Mouse (Mus musculus) heart, embryonic 16.5 days (tissue): ENCODE measurements around the gene Gcnt1. TPM values are rescaled to one million over a fixed set of nuclear protein-coding genes. Genes with fewer than 3 reads are reported as not detected.

Source experiments
- ATAC-seq: fragments of 200-750 bp; cut with Nextera tagmentation; replicated peaks from 2 replicates; pipeline ENCODE4 v1.8.0; 2017; ENCODE audit warnings: moderate number of reproducible peaks; ENCODE audit not compliant: insufficient read depth, low FRiP score; ENCODE audit errors: extremely low read depth
- H3K27ac ChIP-seq: fragments of 300-500 bp; sonication (generic); 2 replicates; pipeline ENCODE4 v1.5.1; 2014; ENCODE audit warnings: mild to moderate bottlenecking, low read length, control low read depth, moderate library complexity
- H3K27me3 ChIP-seq: fragments of 300-500 bp; sonication (generic); 2 replicates; pipeline ENCODE4 v1.6.1; 2014; ENCODE audit warnings: low read length, mixed read lengths; ENCODE audit not compliant: control insufficient read depth, insufficient read depth
- H3K36me3 ChIP-seq: fragments of 300-500 bp; sonication (generic); 2 replicates; pipeline ENCODE4 v1.6.1; 2014; ENCODE audit not compliant: control insufficient read depth, insufficient read depth
- H3K4me1 ChIP-seq: fragments of 300-500 bp; sonication (generic); 2 replicates; pipeline ENCODE4 v1.6.1; 2014; ENCODE audit warnings: low read length, mixed read lengths; ENCODE audit not compliant: control insufficient read depth, insufficient read depth
- H3K4me2 ChIP-seq: fragments of 300-500 bp; sonication (generic); 2 replicates; pipeline ENCODE4 v1.6.1; 2014; ENCODE audit warnings: low read depth, mild to moderate bottlenecking, control low read depth, low read length
- H3K4me3 ChIP-seq: fragments of 300-500 bp; sonication (generic); 2 replicates; pipeline ENCODE4 v1.5.1; 2014; ENCODE audit warnings: mild to moderate bottlenecking, control low read depth, low read length
- H3K9ac ChIP-seq: fragments of 300-500 bp; sonication (generic); 2 replicates; pipeline ENCODE4 v1.6.1; 2014; ENCODE audit warnings: low read length, control low read depth
- H3K9me3 ChIP-seq: fragments of 300-500 bp; sonication (generic); replicated peaks from 2 replicates; pipeline ENCODE4 v1.6.1; 2016; ENCODE audit warnings: low read length; ENCODE audit not compliant: control insufficient read depth
- WGBS: fragments of 180-500 bp; shearing (Covaris S2); extraction: QIAGEN DNeasy Blood & Tissue Kit; methylation state at CpG from one replicate; pipeline ENCODE4 v1.1.7; 2014; 5-methylcytosine and 5-hydroxymethylcytosine counted together
- polyA plus RNA-seq: library from polyadenylated mRNA; unstranded; fragments of >200 nt; fragmentation: Nextera tagmentation; extraction: Ambion mirVana; gene quantifications from 2 replicates; pipeline ENCODE4 v1.2.1, GENCODE M21; 2015

The Gcnt1 gene
- polyA plus RNA-seq, 1 experiment from 2014 or later, result 6.2 TPM

DNA sequence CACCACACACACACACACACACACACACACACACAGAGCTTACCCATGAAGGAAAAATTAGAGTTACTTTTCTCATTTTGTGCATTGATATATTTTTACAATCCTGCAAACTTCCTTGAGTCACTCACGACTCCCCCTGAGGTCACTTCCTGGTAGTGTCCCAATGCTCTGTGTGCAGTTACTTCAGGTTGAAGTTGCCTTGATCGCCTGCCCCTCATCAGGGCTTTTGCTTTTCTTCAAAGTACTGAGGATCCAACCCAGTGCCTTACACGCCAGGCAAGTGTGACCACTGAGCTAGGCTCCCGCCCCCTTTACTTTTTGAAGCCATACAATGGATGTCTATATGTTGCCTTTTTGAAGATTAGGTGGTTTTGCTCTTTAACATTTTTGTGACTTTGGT lies 27.3 kb upstream of the Gcnt1 start:
- no peak overlapping the region for H3K9ac ChIP-seq
- H3K27me3 ChIP-seq, result no peaks in the 10 kb centered on the region
- peaks cover 22% of the 10 kb centered on the region for H3K36me3 ChIP-seq
- H3K9me3 ChIP-seq, result no peaks in the 10 kb centered on the region
- H3K4me2 ChIP-seq, result no peak overlapping the region
- no peak overlapping the region for H3K4me3 ChIP-seq
- no peak overlapping the region for H3K27ac ChIP-seq
- WGBS, result 79% methylated on average over 4 of the region's 4 CpGs
- H3K4me1 ChIP-seq, result 0 out of 2 replicates have a peak, but pooled peaks cover 6% of the 10 kb centered on the region
- no peak for ATAC-seq

- peaks cover 11% of the 10 kb centered on the region; the same call in 1 of the 2 replicates for H3K4me1 ChIP-seq
- peaks cover 22% of the 10 kb centered on the region for H3K36me3 ChIP-seq
- no peaks in the 10 kb centered on the region for H3K27me3 ChIP-seq
- ATAC-seq, result no peak
- H3K9me3 ChIP-seq, result no peaks in the 10 kb centered on the region
- no peak overlapping the region for H3K9ac ChIP-seq
- 64% methylated on average over 5 of the region's 5 CpGs for WGBS
- no peak overlapping the region for H3K4me3 ChIP-seq
- no peak overlapping the region for H3K4me2 ChIP-seq
- no peak overlapping the region for H3K27ac ChIP-seq
Measured at GRCm38 (mm10) chr19:17397922-17398321, 25.3 kb upstream of the Gcnt1 start.

- H3K27ac ChIP-seq, result peak overlapping the region; percentile 25; the same call in 1 of the 2 replicates
- 61% methylated on average over 4 of the region's 4 CpGs for WGBS
- ATAC-seq, result no peak
Measured at GRCm38 (mm10) chr19:17396802-17397201, 24.2 kb upstream of the Gcnt1 start.

DNA sequence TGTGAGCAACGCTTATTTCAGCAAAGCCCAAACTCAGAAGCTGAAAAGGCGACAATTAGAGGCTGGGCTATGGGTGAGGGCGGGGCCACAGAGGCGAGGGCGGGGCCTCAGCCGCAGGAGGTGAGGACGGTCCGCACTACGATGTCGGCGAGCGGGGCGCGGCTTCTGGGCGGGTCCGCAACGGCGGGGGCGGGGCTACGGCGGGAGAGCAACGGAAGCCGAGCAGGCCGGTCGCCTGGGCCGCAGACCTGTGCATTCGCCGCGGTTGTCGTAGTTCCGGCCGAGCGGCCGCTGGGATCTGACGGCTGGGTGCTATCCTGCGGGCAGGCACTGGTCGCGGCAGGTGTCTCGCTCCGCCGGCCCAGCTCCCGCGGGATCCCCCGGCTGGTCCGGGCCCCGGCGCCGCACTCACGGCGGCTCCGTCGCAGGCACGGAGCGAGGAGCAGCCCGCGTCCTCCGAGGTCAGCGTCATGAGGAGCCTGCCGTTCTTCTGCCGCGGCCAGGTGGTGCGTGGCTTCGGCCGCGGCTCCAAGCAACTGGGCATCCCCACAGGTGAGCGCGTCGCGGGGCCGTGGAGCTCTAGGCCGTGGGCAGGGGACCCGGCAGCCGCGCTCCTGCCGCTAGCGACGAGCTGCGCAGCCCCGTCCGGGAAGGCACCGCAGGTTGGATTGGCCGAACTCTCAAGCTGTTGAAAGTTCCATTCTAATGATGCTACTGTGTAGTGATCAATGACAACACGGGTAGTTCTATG lies 21.4 kb upstream of the Gcnt1 start, which contains the start of gene Rfk:
Gene Rfk (plus strand): TSS at position 203 of the 751 bp plus-strand sequence.
- ATAC-seq, result peak; percentile 98
- H3K4me3 ChIP-seq, result peak within 1 kb of the TSS; percentile 95
- peak within 1 kb of the TSS; percentile 65 for H3K4me2 ChIP-seq
- H3K4me1 ChIP-seq, result peaks cover 11% of the 10 kb centered on the region; the same call in 1 of the 2 replicates
- peak within 1 kb of the TSS; percentile 96 for H3K9ac ChIP-seq
- H3K9me3 ChIP-seq, result no peaks in the 10 kb centered on the region
- H3K27ac ChIP-seq, result peak within 1 kb of the TSS; percentile 77
- H3K27me3 ChIP-seq, result no peaks in the 10 kb centered on the region
- H3K36me3 ChIP-seq, result peaks cover 12% of the 10 kb centered on the region
- under 1% methylated on average over 81 of the region's 83 CpGs for WGBS

More at GRCm38 (mm10) chr19:17396802-17397201, 24.2 kb upstream of the Gcnt1 start:
- Histone ChIP-seq H3K4me3 (no peak overlapping the region), H3K9ac (no peak overlapping the region), H3K4me1 (peaks cover 11% of the 10 kb centered on the region; the same call in 1 of the 2 replicates), H3K4me2 (no peak overlapping the region), H3K9me3 (no peaks in the 10 kb centered on the region), H3K27me3 (no peaks in the 10 kb centered on the region), H3K36me3 (peaks cover 22% of the 10 kb centered on the region)

GRCm38 (mm10) chr19:17392866-17393265 lies 20.2 kb upstream of the Gcnt1 start:
- H3K9ac ChIP-seq, result no peak overlapping the region
- H3K4me1 ChIP-seq, result peaks cover 11% of the 10 kb centered on the region; the same call in 1 of the 2 replicates
- no peak for ATAC-seq
- no peaks in the 10 kb centered on the region for H3K27me3 ChIP-seq
- H3K9me3 ChIP-seq, result no peaks in the 10 kb centered on the region
- no peak overlapping the region for H3K27ac ChIP-seq
- H3K36me3 ChIP-seq, result peaks cover 7% of the 10 kb centered on the region; the same call in 1 of the 2 replicates
- no peak overlapping the region; the same call in 1 of the 2 replicates for H3K4me2 ChIP-seq
- H3K4me3 ChIP-seq, result no peak overlapping the region
- WGBS, result 21% methylated on average over 3 of the region's 3 CpGs

- Histone ChIP-seq H3K9me3 (no peaks in the 10 kb centered on the region), H3K4me1 (no peaks in the 10 kb centered on the region), H3K9ac (no peak overlapping the region), H3K36me3 (no peaks in the 10 kb centered on the region), H3K27ac (no peak overlapping the region), H3K4me2 (no peak overlapping the region), H3K4me3 (no peak overlapping the region), H3K27me3 (no peaks in the 10 kb centered on the region)
- WGBS, result 19% methylated on average over 2 of the region's 2 CpGs
- no peak for ATAC-seq
Measured at GRCm38 (mm10) chr19:17388404-17388803, 15.8 kb upstream of the Gcnt1 start.

DNA sequence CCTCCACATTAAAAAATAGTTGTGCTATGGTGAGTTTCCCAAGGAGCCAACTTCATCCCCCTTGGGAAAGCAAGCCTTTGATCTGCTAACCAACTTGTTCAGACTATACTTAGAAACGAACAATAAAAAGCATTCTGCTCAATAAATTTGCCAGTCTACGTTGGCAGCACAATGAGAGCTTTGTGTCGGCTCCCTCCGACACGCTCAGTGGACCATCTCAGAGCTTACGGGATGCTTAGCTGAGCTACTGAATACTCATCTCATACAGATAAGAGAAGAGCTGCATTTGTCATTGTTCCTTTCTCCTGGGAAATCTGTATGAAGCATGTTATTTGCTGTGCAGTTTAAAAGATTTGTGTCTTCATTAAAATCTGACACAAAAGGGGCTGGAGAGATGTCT lies 13.8 kb upstream of the Gcnt1 start:
- 71% methylated on average over 6 of the region's 6 CpGs for WGBS
- Histone ChIP-seq H3K27ac (no peak overlapping the region), H3K4me3 (no peak overlapping the region), H3K36me3 (no peaks in the 10 kb centered on the region), H3K4me2 (no peak overlapping the region), H3K27me3 (no peaks in the 10 kb centered on the region), H3K9me3 (no peaks in the 10 kb centered on the region), H3K4me1 (no peaks in the 10 kb centered on the region), H3K9ac (no peak overlapping the region)
- ATAC-seq, result no peak

DNA sequence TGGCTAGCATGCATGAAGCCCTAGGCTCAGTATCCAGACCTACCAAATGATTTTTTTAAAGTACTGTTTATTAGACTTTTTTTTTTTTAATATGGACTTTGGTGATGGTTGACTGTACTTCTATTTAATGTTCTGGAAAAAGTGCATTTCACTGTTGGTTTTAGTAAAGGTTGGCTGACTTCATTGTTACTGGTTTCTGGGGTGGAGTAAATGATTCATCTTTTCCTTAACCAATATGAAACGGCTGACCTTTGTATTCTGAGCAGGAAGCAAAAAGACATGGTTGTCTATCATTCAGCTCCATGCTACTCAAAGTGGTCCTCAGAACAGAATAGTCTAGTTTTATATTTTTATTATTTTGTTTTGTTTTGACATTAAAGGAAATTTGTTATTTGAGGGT lies 12.8 kb upstream of the Gcnt1 start:
- H3K4me1 ChIP-seq, result no peaks in the 10 kb centered on the region
- H3K36me3 ChIP-seq, result no peaks in the 10 kb centered on the region
- H3K27me3 ChIP-seq, result no peaks in the 10 kb centered on the region
- no peaks in the 10 kb centered on the region for H3K9me3 ChIP-seq
- ATAC-seq, result no peak
- WGBS, result 67% methylated on average over 1 of the region's 1 CpGs
- H3K9ac ChIP-seq, result no peak overlapping the region
- H3K27ac ChIP-seq, result no peak overlapping the region
- no peak overlapping the region for H3K4me3 ChIP-seq
- H3K4me2 ChIP-seq, result no peak overlapping the region

DNA sequence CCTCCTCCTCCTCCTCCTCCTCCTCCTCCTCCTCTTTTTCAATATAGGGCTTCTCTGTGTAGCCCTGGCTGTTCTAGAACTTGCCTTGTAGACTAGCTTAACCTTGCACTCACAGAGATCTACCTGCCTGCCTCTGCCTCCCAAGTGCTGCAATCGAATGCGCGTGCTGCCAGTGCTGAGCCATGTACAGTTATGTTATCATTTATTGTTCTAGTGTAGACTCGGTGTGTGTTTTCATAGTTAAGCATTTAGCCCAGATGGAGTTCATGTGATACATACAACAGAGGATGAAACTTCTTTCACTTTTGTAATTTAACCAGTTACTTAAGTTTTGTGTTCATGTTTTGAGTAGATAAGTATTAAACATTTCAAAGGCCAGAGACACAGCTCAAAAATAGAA lies 12.4 kb upstream of the Gcnt1 start:
- no peaks in the 10 kb centered on the region for H3K4me1 ChIP-seq
- no peaks in the 10 kb centered on the region for H3K36me3 ChIP-seq
- 88% methylated on average over 4 of the region's 4 CpGs for WGBS
- no peaks in the 10 kb centered on the region for H3K9me3 ChIP-seq
- H3K4me3 ChIP-seq, result no peak overlapping the region
- no peaks in the 10 kb centered on the region for H3K27me3 ChIP-seq
- H3K4me2 ChIP-seq, result no peak overlapping the region
- no peak for ATAC-seq
- H3K27ac ChIP-seq, result no peak overlapping the region
- no peak overlapping the region for H3K9ac ChIP-seq
